Mouse (Mus musculus): ENCODE data around the gene Col3a1.

DNA sequence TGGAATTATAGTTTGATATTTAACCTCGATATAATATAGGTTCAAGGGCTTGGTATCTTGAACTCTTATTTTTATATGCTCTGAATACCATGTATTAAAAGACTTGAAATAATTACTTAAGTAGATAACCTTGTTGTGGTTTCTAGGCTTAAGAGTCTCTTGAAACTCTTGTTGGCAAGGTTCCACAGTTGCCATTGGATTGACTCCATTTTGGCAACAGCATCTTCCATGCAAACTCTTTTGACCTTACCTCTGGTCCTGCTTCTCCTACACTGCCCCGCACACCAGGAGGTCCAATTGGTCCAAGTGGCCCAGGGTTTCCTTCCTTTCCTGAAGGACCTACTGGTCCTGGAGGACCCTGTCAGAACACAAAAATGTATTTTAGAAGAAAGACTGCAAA, 70.5 kb downstream of the Col3a1 start:
- TF ChIP-seq GATA1 (IDR thresholded peaks at IDR 0.05; ENCODE audit: low read length) = no peak
- no peak for TF ChIP-seq TAL1 (IDR thresholded peaks at IDR 0.05; ENCODE audit: low read length)

Measured in erythroblast, embryonic 14.5 days (primary cell).